Mouse (Mus musculus) adrenal gland, postnatal 36 days (tissue): ENCODE measurements at regions not wholly inside any gene's neighbourhood (a gene's known extent, or its start where the extent isn't known, plus 50 kb on each side); places are given as distances from the start of the nearest gene placed in this dataset.
A peak's percentile ranks its signal among the peaks of the same experiment; 100 is the strongest.
"Not testable (repeated sequence)": the region's sequence is repeated elsewhere in the genome, so short reads cannot be mapped to it uniquely, and the experiment has no call there.

Source experiments
- DNase-seq, 2 experiments: peaks; one replicate each; pipeline ENCODE4 v3.0.0; 2021; ENCODE audit warnings: mixed read lengths in 1 of 2

GRCm38 (mm10) chr12:54517265-54517664 lies 139.1 kb downstream of the Sptssa start:
- DNase-seq, result peak; percentile 34 to 51

- no peak for DNase-seq
Observed at GRCm38 (mm10) chr12:54516463-54516862, 139.9 kb downstream of the Sptssa start.

GRCm38 (mm10) chr12:54516039-54516438 lies 140.3 kb downstream of the Sptssa start:
- not testable (repeated sequence) for DNase-seq

- DNase-seq, result peak; percentile 19 to 36
Observed at GRCm38 (mm10) chr12:54509903-54510302, 146.5 kb downstream of the Sptssa start.

- no peak for DNase-seq
Observed at GRCm38 (mm10) chr12:54502775-54503174, 153.6 kb downstream of the Sptssa start.

- DNase-seq, result no peak
Observed at GRCm38 (mm10) chr12:54499963-54500362, 156.4 kb downstream of the Sptssa start.

- no peak for DNase-seq
Observed at GRCm38 (mm10) chr12:54495701-54496374, 160.5 kb downstream of the Sptssa start.

GRCm38 (mm10) chr12:54494756-54495375 lies 161.5 kb downstream of the Sptssa start:
- DNase-seq, result no peak

GRCm38 (mm10) chr12:54492737-54493136 lies 163.6 kb downstream of the Sptssa start:
- DNase-seq, result no peak

- no peak for DNase-seq
Observed at GRCm38 (mm10) chr12:54490460-54490859, 165.9 kb downstream of the Sptssa start.

- peak; percentile 65 to 80 for DNase-seq
Observed at GRCm38 (mm10) chr12:54489675-54490074, 166.7 kb downstream of the Sptssa start.

GRCm38 (mm10) chr12:54487689-54488088 lies 168.7 kb downstream of the Sptssa start:
- DNase-seq, result no peak

GRCm38 (mm10) chr12:54482020-54482419 lies 174.4 kb downstream of the Sptssa start:
- DNase-seq, result no peak

GRCm38 (mm10) chr12:54479841-54480240 lies 176.5 kb downstream of the Sptssa start:
- DNase-seq, result peak in 1 of 2 experiments; percentile 16

GRCm38 (mm10) chr12:54472881-54473280 lies 183.5 kb downstream of the Sptssa start:
- no peak for DNase-seq

GRCm38 (mm10) chr12:54472407-54472806 lies 184.0 kb downstream of the Sptssa start:
- DNase-seq, result no peak

- no peak for DNase-seq
Observed at GRCm38 (mm10) chr12:54467635-54468034, 188.7 kb downstream of the Sptssa start.

- peak in 1 of 2 experiments; percentile 25 for DNase-seq
Observed at GRCm38 (mm10) chr12:54463806-54464205, 192.6 kb downstream of the Sptssa start.

- no peak for DNase-seq
Observed at GRCm38 (mm10) chr12:54461411-54461810, 195.0 kb downstream of the Sptssa start.

- DNase-seq, result peak; percentile 83 to 85
Observed at GRCm38 (mm10) chr12:54460135-54460523, 196.2 kb downstream of the Sptssa start.

GRCm38 (mm10) chr12:54459462-54460134 lies 196.8 kb downstream of the Sptssa start:
- no peak for DNase-seq

- DNase-seq, result no peak
Observed at GRCm38 (mm10) chr12:54456731-54457130, 199.6 kb downstream of the Sptssa start.

- peak in 1 of 2 experiments; percentile 31 for DNase-seq
Observed at GRCm38 (mm10) chr12:54454606-54455005, 201.8 kb downstream of the Sptssa start.
